Mouse (Mus musculus): Measurements from ENCODE around the gene Nid1. TPM values are rescaled to one million over a fixed set of nuclear protein-coding genes. Genes with fewer than 3 reads are reported as not detected.
"Not testable (repeated sequence)": the region's sequence is repeated elsewhere in the genome, so short reads cannot be mapped to it uniquely, and the experiment has no call there.

The Nid1 gene
- not detected in 2 replicates for total RNA-seq (2017)

GRCm38 (mm10) chr13:13437460-13438015, at the start of gene Nid1:
Gene Nid1 (plus strand): TSS chr13:13437551.
- not testable (repeated sequence) for ATAC-seq (replicated peaks; ENCODE audit: low read depth, poor library complexity, severe bottlenecking)

- ATAC-seq (replicated peaks; ENCODE audit: low read depth, poor library complexity, severe bottlenecking): peak; percentile 69
Observed at GRCm38 (mm10) chr13:13393228-13394095, 43.9 kb upstream of the Nid1 start, which contains the start of gene Gpr137b. Gene Gpr137b (minus strand): TSS chr13:13394014.

- peak; percentile 70 for ATAC-seq (replicated peaks; ENCODE audit: low read depth, poor library complexity, severe bottlenecking)
Observed at GRCm38 (mm10) chr13:13394096-13394395, 43.3 kb upstream of the Nid1 start.

GRCm38 (mm10) chr13:13400851-13401250, 36.5 kb upstream of the Nid1 start:
- ATAC-seq (replicated peaks; ENCODE audit: low read depth, poor library complexity, severe bottlenecking): not testable (repeated sequence)

GRCm38 (mm10) chr13:13402818-13403217, 34.5 kb upstream of the Nid1 start:
- ATAC-seq (replicated peaks; ENCODE audit: low read depth, poor library complexity, severe bottlenecking): not testable (repeated sequence)

GRCm38 (mm10) chr13:13403366-13403765, 34.0 kb upstream of the Nid1 start:
- ATAC-seq (replicated peaks; ENCODE audit: low read depth, poor library complexity, severe bottlenecking): not testable (repeated sequence)

- ATAC-seq (replicated peaks; ENCODE audit: low read depth, poor library complexity, severe bottlenecking): 0 out of 2 replicates have a peak, but pooled peaks have one; percentile 26
Observed at GRCm38 (mm10) chr13:13403839-13404238, 33.5 kb upstream of the Nid1 start.

GRCm38 (mm10) chr13:13404517-13405155, 32.7 kb upstream of the Nid1 start:
- ATAC-seq (replicated peaks; ENCODE audit: low read depth, poor library complexity, severe bottlenecking): not testable (repeated sequence)

GRCm38 (mm10) chr13:13405511-13405910, 31.8 kb upstream of the Nid1 start:
- not testable (repeated sequence) for ATAC-seq (replicated peaks; ENCODE audit: low read depth, poor library complexity, severe bottlenecking)

- ATAC-seq (replicated peaks; ENCODE audit: low read depth, poor library complexity, severe bottlenecking): no peak
Observed at GRCm38 (mm10) chr13:13414206-13414605, 23.1 kb upstream of the Nid1 start.

- peak; percentile 87 for ATAC-seq (replicated peaks; ENCODE audit: low read depth, poor library complexity, severe bottlenecking)
Observed at GRCm38 (mm10) chr13:13415120-13416006, 22.0 kb upstream of the Nid1 start.

- not testable (repeated sequence) for ATAC-seq (replicated peaks; ENCODE audit: low read depth, poor library complexity, severe bottlenecking)
Observed at GRCm38 (mm10) chr13:13416007-13416337, 21.4 kb upstream of the Nid1 start.

GRCm38 (mm10) chr13:13418859-13419258, 18.5 kb upstream of the Nid1 start:
- not testable (repeated sequence) for ATAC-seq (replicated peaks; ENCODE audit: low read depth, poor library complexity, severe bottlenecking)

- ATAC-seq (replicated peaks; ENCODE audit: low read depth, poor library complexity, severe bottlenecking): not testable (repeated sequence)
Observed at GRCm38 (mm10) chr13:13423301-13423700, 14.1 kb upstream of the Nid1 start.

GRCm38 (mm10) chr13:13436161-13436560, 1.2 kb upstream of the Nid1 start:
- ATAC-seq (replicated peaks; ENCODE audit: low read depth, poor library complexity, severe bottlenecking): not testable (repeated sequence)

- peak; percentile 80 for ATAC-seq (replicated peaks; ENCODE audit: low read depth, poor library complexity, severe bottlenecking)
Observed at GRCm38 (mm10) chr13:13438112-13438953, 982 bp downstream of the Nid1 start.

- not testable (repeated sequence) for ATAC-seq (replicated peaks; ENCODE audit: low read depth, poor library complexity, severe bottlenecking)
Observed at GRCm38 (mm10) chr13:13445601-13446000, 8.2 kb downstream of the Nid1 start.

- ATAC-seq (replicated peaks; ENCODE audit: low read depth, poor library complexity, severe bottlenecking): 0 out of 2 replicates have a peak, but pooled peaks have one; percentile 15
Observed at GRCm38 (mm10) chr13:13446711-13447443, 9.5 kb downstream of the Nid1 start.

Measured in common myeloid progenitor, adult 5-6 weeks (primary cell).